Mouse (Mus musculus): ENCODE data around the gene Mis12. TPM values are rescaled to one million over a fixed set of nuclear protein-coding genes. Genes with fewer than 3 reads are reported as not detected.
A peak's percentile ranks its signal among the peaks of the same experiment; 100 is the strongest.

Gene Mis12
- polyA plus RNA-seq, 2 experiments, result 13.3 to 14.7 TPM

GRCm38 (mm10) chr11:71032491-71033162, 13.2 kb downstream of the Mis12 start:
- Histone ChIP-seq H3K27me3 (ENCODE audit: control insufficient read depth, insufficient read depth, low read length) (peaks cover 8% of the 10 kb centered on the region), H3K4me3 (ENCODE audit: insufficient read depth in 1 of 2, low read depth in 2 of 2, low read length in 2 of 2) (peak overlapping the region; percentile 1 to 48; a peak in 3 of 4 replicates), H3K4me2 (ENCODE audit: low read depth) (peak overlapping the region; percentile 11), H3K4me1 (replicated peaks; ENCODE audit: control insufficient read depth in 2 of 2, insufficient read depth in 2 of 2, low read length in 1 of 2) (no peaks in the 10 kb centered on the region), H3K27ac (no peak overlapping the region), H3K9me3 (ENCODE audit: control insufficient read depth, low read length) (no peaks in the 10 kb centered on the region), H3K36me3 (replicated peaks; ENCODE audit: control insufficient read depth, insufficient read depth, low read depth) (peaks cover 8% of the 10 kb centered on the region), H3K9ac (replicated peaks) (no peak overlapping the region)
- ATAC-seq (ENCODE audit: insufficient read depth) (no peak), DNase-seq (ENCODE audit: low read depth in 3 of 3, low spot score in 3 of 3) (no peak)
- TF ChIP-seq CTCF (IDR thresholded peaks at IDR 0.05; ENCODE audit: low read depth), result no peak
- TF ChIP-seq EP300 (IDR thresholded peaks at IDR 0.05; ENCODE audit: low read depth), result no peak
- 19% methylated on average over 26 of the region's 26 CpGs for WGBS (ENCODE audit: insufficient replicate concordance)

GRCm38 (mm10) chr11:71033163-71033761, 13.9 kb downstream of the Mis12 start, which contains the start of gene 6330403K07Rik:
TSS of gene 6330403K07Rik (minus strand) at chr11:71033513.
- H3K27me3 ChIP-seq (ENCODE audit: control insufficient read depth, insufficient read depth, low read length), result peaks cover 8% of the 10 kb centered on the region
- H3K4me3 ChIP-seq (ENCODE audit: insufficient read depth in 1 of 2, low read depth in 2 of 2, low read length in 2 of 2), result peak within 1 kb of the TSS; percentile 2 to 48; a peak in 3 of 4 replicates
- ATAC-seq (ENCODE audit: insufficient read depth), result 0 out of 2 replicates have a peak, but pooled peaks have one; percentile 37
- no peak for DNase-seq (ENCODE audit: low read depth in 3 of 3, low spot score in 3 of 3)
- H3K36me3 ChIP-seq (replicated peaks; ENCODE audit: control insufficient read depth, insufficient read depth, low read depth), result peaks cover 2% of the 10 kb centered on the region; the same call in 1 of the 2 replicates
- H3K4me1 ChIP-seq (replicated peaks; ENCODE audit: control insufficient read depth in 2 of 2, insufficient read depth in 2 of 2, low read length in 1 of 2), result no peaks in the 10 kb centered on the region
- peak within 1 kb of the TSS; percentile 11 for H3K4me2 ChIP-seq (ENCODE audit: low read depth)
- H3K9ac ChIP-seq (replicated peaks), result no peak within 1 kb of the TSS
- H3K27ac ChIP-seq, result no peak within 1 kb of the TSS
- WGBS (ENCODE audit: insufficient replicate concordance), result 2% methylated on average over 28 of the region's 31 CpGs
- no peak for TF ChIP-seq CTCF (IDR thresholded peaks at IDR 0.05; ENCODE audit: low read depth)
- no peak for TF ChIP-seq EP300 (IDR thresholded peaks at IDR 0.05; ENCODE audit: low read depth)
- no peaks in the 10 kb centered on the region for H3K9me3 ChIP-seq (ENCODE audit: control insufficient read depth, low read length)

GRCm38 (mm10) chr11:71039526-71040298, 20.3 kb downstream of the Mis12 start:
- 97% methylated on average over 5 of the region's 5 CpGs for WGBS (ENCODE audit: insufficient replicate concordance)
- Histone ChIP-seq H3K9me3 (ENCODE audit: control insufficient read depth, low read length) (no peaks in the 10 kb centered on the region), H3K36me3 (replicated peaks; ENCODE audit: control insufficient read depth, insufficient read depth, low read depth) (no peaks in the 10 kb centered on the region), H3K27ac (no peak overlapping the region), H3K4me1 (replicated peaks; ENCODE audit: control insufficient read depth in 2 of 2, insufficient read depth in 2 of 2, low read length in 1 of 2) (no peaks in the 10 kb centered on the region), H3K27me3 (ENCODE audit: control insufficient read depth, insufficient read depth, low read length) (no peaks in the 10 kb centered on the region), H3K4me2 (ENCODE audit: low read depth) (no peak overlapping the region), H3K4me3 (ENCODE audit: insufficient read depth in 1 of 2, low read depth in 2 of 2, low read length in 2 of 2) (no peak overlapping the region), H3K9ac (replicated peaks) (no peak overlapping the region)
- TF ChIP-seq EP300 (IDR thresholded peaks at IDR 0.05; ENCODE audit: low read depth), result no peak
- no peak for TF ChIP-seq CTCF (IDR thresholded peaks at IDR 0.05; ENCODE audit: low read depth)
- no peak for ATAC-seq (ENCODE audit: insufficient read depth)
- DNase-seq (ENCODE audit: low read depth in 3 of 3, low spot score in 3 of 3), result no peak

GRCm38 (mm10) chr11:71052554-71052953, 33.1 kb downstream of the Mis12 start:
- H3K4me3 ChIP-seq (ENCODE audit: insufficient read depth in 1 of 2, low read depth in 2 of 2, low read length in 2 of 2), result no peak overlapping the region
- H3K27ac ChIP-seq, result no peak overlapping the region
- no peaks in the 10 kb centered on the region for H3K4me1 ChIP-seq (replicated peaks; ENCODE audit: control insufficient read depth in 2 of 2, insufficient read depth in 2 of 2, low read length in 1 of 2)
- H3K36me3 ChIP-seq (replicated peaks; ENCODE audit: control insufficient read depth, insufficient read depth, low read depth), result no peaks in the 10 kb centered on the region
- H3K27me3 ChIP-seq (ENCODE audit: control insufficient read depth, insufficient read depth, low read length), result no peaks in the 10 kb centered on the region
- H3K4me2 ChIP-seq (ENCODE audit: low read depth), result no peak overlapping the region
- ATAC-seq (ENCODE audit: insufficient read depth) (no peak), DNase-seq (ENCODE audit: low read depth in 3 of 3, low spot score in 3 of 3) (no peak)
- WGBS (ENCODE audit: insufficient replicate concordance), result 3% methylated on average over 1 of the region's 1 CpGs
- H3K9ac ChIP-seq (replicated peaks), result no peak overlapping the region
- no peaks in the 10 kb centered on the region for H3K9me3 ChIP-seq (ENCODE audit: control insufficient read depth, low read length)
- TF ChIP-seq EP300 (IDR thresholded peaks at IDR 0.05; ENCODE audit: low read depth), result no peak
- peak; percentile 29; the same call in 1 of the 2 replicates for TF ChIP-seq CTCF (IDR thresholded peaks at IDR 0.05; ENCODE audit: low read depth)

- Histone ChIP-seq H3K27me3 (ENCODE audit: control insufficient read depth, insufficient read depth, low read length) (no peaks in the 10 kb centered on the region), H3K27ac (no peak overlapping the region), H3K36me3 (replicated peaks; ENCODE audit: control insufficient read depth, insufficient read depth, low read depth) (no peaks in the 10 kb centered on the region), H3K4me1 (replicated peaks; ENCODE audit: control insufficient read depth in 2 of 2, insufficient read depth in 2 of 2, low read length in 1 of 2) (no peaks in the 10 kb centered on the region), H3K9me3 (ENCODE audit: control insufficient read depth, low read length) (no peaks in the 10 kb centered on the region), H3K9ac (replicated peaks) (no peak overlapping the region), H3K4me3 (ENCODE audit: insufficient read depth in 1 of 2, low read depth in 2 of 2, low read length in 2 of 2) (no peak overlapping the region), H3K4me2 (ENCODE audit: low read depth) (no peak overlapping the region)
- TF ChIP-seq CTCF (IDR thresholded peaks at IDR 0.05; ENCODE audit: low read depth) (no peak), EP300 (IDR thresholded peaks at IDR 0.05; ENCODE audit: low read depth) (no peak)
- no peak for DNase-seq (ENCODE audit: low read depth in 3 of 3, low spot score in 3 of 3)
- 36% methylated on average over 1 of the region's 1 CpGs for WGBS (ENCODE audit: insufficient replicate concordance)
- no peak for ATAC-seq (ENCODE audit: insufficient read depth)
Observed at GRCm38 (mm10) chr11:71076342-71076741, 56.9 kb downstream of the Mis12 start.

Other genes with a start within 250 kb of the Mis12 start
- gene Scimp, start 207.0 kb upstream of the Mis12 start, polyA plus RNA-seq (2012; rRNA removed), result 0.10 and 0.12 TPM in 2 replicates
- 0.51 and 0.64 TPM in 2 replicates for gene Scimp, start 207.0 kb upstream of the Mis12 start, polyA plus RNA-seq (2014; fragmentation: Nextera tagmentation; extraction: Ambion mirVana)
- 2.1 and 3.7 TPM in 2 replicates for gene Rabep1, start 174.8 kb upstream of the Mis12 start, polyA plus RNA-seq (2012; rRNA removed)
- gene Rabep1, start 174.8 kb upstream of the Mis12 start, polyA plus RNA-seq (2014; fragmentation: Nextera tagmentation; extraction: Ambion mirVana), result 9.1 and 10.3 TPM in 2 replicates
- gene Nup88, start 49.6 kb upstream of the Mis12 start, polyA plus RNA-seq (2012; rRNA removed), result 26.5 and 41.5 TPM in 2 replicates
- gene Nup88, start 49.6 kb upstream of the Mis12 start, polyA plus RNA-seq (2014; fragmentation: Nextera tagmentation; extraction: Ambion mirVana), result 60.9 and 61.0 TPM in 2 replicates
- 49.4 and 60.2 TPM in 2 replicates for gene Rpain, start 49.4 kb upstream of the Mis12 start, polyA plus RNA-seq (2012; rRNA removed)
- 109 and 113 TPM in 2 replicates for gene Rpain, start 49.4 kb upstream of the Mis12 start, polyA plus RNA-seq (2014; fragmentation: Nextera tagmentation; extraction: Ambion mirVana)
- 72.4 and 129 TPM in 2 replicates for gene C1qbp, start 36.6 kb upstream of the Mis12 start, polyA plus RNA-seq (2012; rRNA removed)
- 162 and 186 TPM in 2 replicates for gene C1qbp, start 36.6 kb upstream of the Mis12 start, polyA plus RNA-seq (2014; fragmentation: Nextera tagmentation; extraction: Ambion mirVana)
- gene Dhx33, start 15.2 kb upstream of the Mis12 start, polyA plus RNA-seq (2012; rRNA removed), result 4.4 and 6.2 TPM in 2 replicates
- gene Dhx33, start 15.2 kb upstream of the Mis12 start, polyA plus RNA-seq (2014; fragmentation: Nextera tagmentation; extraction: Ambion mirVana), result 4.9 and 5.8 TPM in 2 replicates
- gene Derl2, start 230 bp downstream of the Mis12 start, polyA plus RNA-seq (2012; rRNA removed), result 9.4 and 10.4 TPM in 2 replicates
- 35.7 and 36.9 TPM in 2 replicates for gene Derl2, start 230 bp downstream of the Mis12 start, polyA plus RNA-seq (2014; fragmentation: Nextera tagmentation; extraction: Ambion mirVana)
- 1.7 and 2.4 TPM in 2 replicates for gene 6330403K07Rik, start 13.9 kb downstream of the Mis12 start, polyA plus RNA-seq (2012; rRNA removed)
- 0.86 and 1.1 TPM in 2 replicates for gene 6330403K07Rik, start 13.9 kb downstream of the Mis12 start, polyA plus RNA-seq (2014; fragmentation: Nextera tagmentation; extraction: Ambion mirVana)
- 0.08 and 0.17 TPM in 2 replicates for gene Nlrp1a, start 125.1 kb downstream of the Mis12 start, polyA plus RNA-seq (2012; rRNA removed)
- gene Nlrp1a, start 125.1 kb downstream of the Mis12 start, polyA plus RNA-seq (2014; fragmentation: Nextera tagmentation; extraction: Ambion mirVana), result 0.19 and 0.32 TPM in 2 replicates
- gene Nlrp1b, start 211.1 kb downstream of the Mis12 start, polyA plus RNA-seq (2012; rRNA removed), result 0.10 and 0.11 TPM in 2 replicates
- gene Nlrp1b, start 211.1 kb downstream of the Mis12 start, polyA plus RNA-seq (2014; fragmentation: Nextera tagmentation; extraction: Ambion mirVana), result 0.04 TPM in 1 of 2 replicates, not detected in the other